Mouse (Mus musculus) lung, embryonic 16.5 days (tissue): ENCODE results near the gene Vps37c. TPM values are rescaled to one million over a fixed set of nuclear protein-coding genes. Genes with fewer than 3 reads are reported as not detected.

Experiments used
- ATAC-seq: fragments of 200-750 bp; cut with Nextera tagmentation; 2 replicates; pipeline ENCODE4 v1.8.0; 2017; ENCODE audit warnings: low read depth, mild to moderate bottlenecking, moderate library complexity
- H3K27ac ChIP-seq: fragments of 300-500 bp; sonication (generic); 2 replicates; pipeline ENCODE4 v1.5.1; 2014; ENCODE audit warnings: mild to moderate bottlenecking, control low read depth, low read length
- H3K27me3 ChIP-seq: fragments of 300-500 bp; sonication (generic); 2 replicates; pipeline ENCODE4 v1.6.1; 2014; ENCODE audit warnings: low read depth, low read length, mixed read lengths; ENCODE audit not compliant: control insufficient read depth, insufficient read depth
- H3K36me3 ChIP-seq: fragments of 300-500 bp; sonication (generic); 2 replicates; pipeline ENCODE4 v1.6.1; 2014; ENCODE audit warnings: low read length; ENCODE audit not compliant: control insufficient read depth, insufficient read depth
- H3K4me1 ChIP-seq: fragments of 300-500 bp; sonication (generic); replicated peaks from 2 replicates; pipeline ENCODE4 v1.6.1; 2014; ENCODE audit warnings: low read length, mixed read lengths; ENCODE audit not compliant: control insufficient read depth, insufficient read depth
- H3K4me2 ChIP-seq: fragments of 300-500 bp; sonication (generic); 2 replicates; pipeline ENCODE4 v1.6.1; 2014; ENCODE audit warnings: low read depth, low read length, control low read depth
- H3K4me3 ChIP-seq: fragments of 300-500 bp; sonication (generic); 2 replicates; pipeline ENCODE4 v1.5.1; 2014; ENCODE audit warnings: mild to moderate bottlenecking, low read length, control low read depth
- H3K9ac ChIP-seq: fragments of 300-500 bp; sonication (generic); 2 replicates; pipeline ENCODE4 v1.6.1; 2014; ENCODE audit warnings: low read length, control low read depth
- H3K9me3 ChIP-seq: fragments of 300-500 bp; sonication (generic); 2 replicates; pipeline ENCODE4 v1.6.1; 2016; ENCODE audit warnings: low read length; ENCODE audit not compliant: control insufficient read depth
- WGBS: fragments of 180-500 bp; shearing (Covaris S2); extraction: QIAGEN DNeasy Blood & Tissue Kit; methylation state at CpG from one replicate; pipeline ENCODE4 v1.1.7; 2014; 5-methylcytosine and 5-hydroxymethylcytosine counted together
- polyA plus RNA-seq: library from polyadenylated mRNA; unstranded; fragments of >200 nt; fragmentation: Nextera tagmentation; extraction: Ambion mirVana; gene quantifications from 2 replicates; pipeline ENCODE4 v1.2.1, GENCODE M21; 2015

Vps37c gene
- polyA plus RNA-seq, 1 experiment from 2014 or later: 36.2 TPM

DNA sequence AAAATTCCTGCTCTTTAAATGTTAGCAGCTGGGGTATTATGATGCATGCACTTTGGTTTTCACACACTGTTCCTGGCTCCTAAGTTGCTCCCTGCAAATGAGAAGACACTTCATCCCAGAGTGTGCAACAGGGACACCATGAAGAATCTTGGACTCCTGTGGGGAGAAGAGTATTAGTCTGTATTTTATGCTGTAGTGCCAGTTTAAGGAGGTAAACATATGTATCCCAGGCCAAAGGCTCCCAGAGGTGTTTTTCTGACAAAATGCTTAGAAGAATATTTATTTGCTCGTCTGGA, 9.8 kb upstream of the Vps37c start:
- Histone ChIP-seq H3K27me3 (no peaks in the 10 kb centered on the region), H3K9me3 (no peaks in the 10 kb centered on the region), H3K4me2 (no peak overlapping the region), H3K27ac (no peak overlapping the region), H3K4me3 (no peak overlapping the region), H3K9ac (no peak overlapping the region), H3K4me1 (peaks cover 4% of the 10 kb centered on the region; the same call in 1 of the 2 replicates), H3K36me3 (no peaks in the 10 kb centered on the region)
- peak; percentile 38; the same call in 1 of the 2 replicates for ATAC-seq
- WGBS: 53% methylated on average over 1 of the region's 1 CpGs

GRCm38 (mm10) chr19:10681571-10681970, 7.0 kb upstream of the Vps37c start:
- H3K27me3 ChIP-seq: no peaks in the 10 kb centered on the region
- peaks cover 4% of the 10 kb centered on the region; the same call in 1 of the 2 replicates for H3K4me1 ChIP-seq
- H3K9me3 ChIP-seq: no peaks in the 10 kb centered on the region
- H3K36me3 ChIP-seq: no peaks in the 10 kb centered on the region
- no peak overlapping the region for H3K27ac ChIP-seq
- H3K9ac ChIP-seq: no peak overlapping the region
- WGBS: 47% methylated on average over 4 of the region's 4 CpGs
- no peak overlapping the region for H3K4me3 ChIP-seq
- ATAC-seq: no peak
- no peak overlapping the region for H3K4me2 ChIP-seq

DNA sequence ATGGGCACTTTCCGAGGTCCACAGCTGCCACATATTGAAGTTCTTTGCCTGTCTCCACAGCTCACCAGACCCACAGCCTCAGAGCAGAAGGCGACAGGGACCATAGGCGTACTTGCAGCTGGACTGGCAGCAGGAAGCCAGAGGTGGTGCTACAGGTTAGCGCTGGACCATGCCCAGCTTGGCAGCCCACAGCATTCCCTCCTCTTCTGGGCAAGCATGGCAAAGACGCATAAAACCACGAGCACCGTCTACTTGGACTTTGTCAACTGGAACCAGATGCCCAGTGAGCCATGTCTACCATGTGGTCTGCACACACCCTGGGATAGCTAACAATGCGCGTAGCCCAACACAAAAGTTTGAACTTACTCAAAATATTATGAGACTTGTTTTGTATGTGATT, 3.5 kb upstream of the Vps37c start:
- WGBS: 88% methylated on average over 9 of the region's 9 CpGs

DNA sequence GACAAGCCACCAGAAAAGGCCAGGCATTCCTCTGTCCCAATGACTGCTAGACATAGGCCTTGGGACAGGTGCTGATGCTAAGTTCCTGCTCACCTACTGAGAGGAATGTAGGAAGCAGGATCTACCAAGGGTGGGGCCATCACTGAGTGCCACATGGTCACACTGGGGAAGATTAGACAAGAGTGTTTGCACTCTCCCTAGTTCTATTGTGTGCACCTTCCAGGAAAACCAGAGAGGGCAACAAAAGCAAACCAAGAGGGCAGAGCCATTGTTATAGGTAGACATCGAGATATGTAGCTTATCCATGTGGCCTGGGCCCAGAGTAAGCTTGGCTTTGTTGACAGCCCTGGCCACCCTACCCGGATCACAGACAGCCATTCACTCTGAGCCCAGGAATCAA, 2.8 kb upstream of the Vps37c start:
- Histone ChIP-seq H3K36me3 (no peaks in the 10 kb centered on the region), H3K9ac (no peak overlapping the region), H3K27ac (no peak overlapping the region), H3K4me1 (peaks cover 17% of the 10 kb centered on the region), H3K4me3 (no peak overlapping the region), H3K4me2 (no peak overlapping the region), H3K27me3 (no peaks in the 10 kb centered on the region), H3K9me3 (no peaks in the 10 kb centered on the region)
- 59% methylated on average over 2 of the region's 2 CpGs for WGBS
- ATAC-seq: no peak

More for the DNA sequence above, 3.5 kb upstream of the Vps37c start:
- Histone ChIP-seq H3K27ac (no peak overlapping the region), H3K9me3 (no peaks in the 10 kb centered on the region), H3K36me3 (no peaks in the 10 kb centered on the region), H3K4me1 (peaks cover 12% of the 10 kb centered on the region), H3K4me3 (no peak overlapping the region), H3K27me3 (no peaks in the 10 kb centered on the region), H3K4me2 (no peak overlapping the region), H3K9ac (no peak overlapping the region)
- ATAC-seq: no peak

- Histone ChIP-seq H3K4me3 (peak overlapping the region; percentile 81), H3K27ac (peak overlapping the region; percentile 97), H3K9ac (peak overlapping the region; percentile 88), H3K9me3 (no peaks in the 10 kb centered on the region), H3K4me1 (peaks cover 21% of the 10 kb centered on the region), H3K36me3 (no peaks in the 10 kb centered on the region), H3K27me3 (no peaks in the 10 kb centered on the region), H3K4me2 (peak overlapping the region; percentile 63)
- ATAC-seq: no peak
- 27% methylated on average over 5 of the region's 5 CpGs for WGBS
Observed at GRCm38 (mm10) chr19:10689470-10690166, 1.1 kb downstream of the Vps37c start.

- WGBS: 37% methylated on average over 3 of the region's 3 CpGs
- peak overlapping the region; percentile 63 for H3K4me2 ChIP-seq
- H3K36me3 ChIP-seq: no peaks in the 10 kb centered on the region
- peaks cover 23% of the 10 kb centered on the region for H3K4me1 ChIP-seq
- H3K4me3 ChIP-seq: peak overlapping the region; percentile 81
- no peak for ATAC-seq
- H3K9ac ChIP-seq: peak overlapping the region; percentile 88; the same call in 1 of the 2 replicates
- no peaks in the 10 kb centered on the region for H3K9me3 ChIP-seq
- peak overlapping the region; percentile 97; the same call in 1 of the 2 replicates for H3K27ac ChIP-seq
- H3K27me3 ChIP-seq: no peaks in the 10 kb centered on the region
Observed at GRCm38 (mm10) chr19:10690336-10690735, 1.8 kb downstream of the Vps37c start.

DNA sequence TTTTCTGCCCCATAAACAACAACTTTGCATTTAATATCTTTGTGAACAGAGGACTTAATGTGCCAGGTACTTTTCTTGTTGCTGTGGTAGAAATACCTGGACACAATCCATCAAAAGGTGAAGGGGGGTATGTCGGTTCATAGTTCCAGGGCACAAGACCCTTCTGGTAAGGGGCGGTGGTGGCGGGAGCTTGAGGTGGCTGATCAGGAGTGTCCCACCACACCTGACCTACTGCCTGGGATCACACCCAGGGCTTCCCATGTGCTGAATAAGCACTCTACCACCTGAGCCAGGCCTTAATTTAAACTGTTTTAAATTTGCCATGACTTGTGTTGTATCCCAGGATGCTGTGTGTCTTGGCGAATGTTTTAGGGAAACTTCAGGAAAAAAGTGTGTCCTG, 2.6 kb downstream of the Vps37c start:
- Histone ChIP-seq H3K36me3 (no peaks in the 10 kb centered on the region), H3K4me1 (peaks cover 29% of the 10 kb centered on the region), H3K27ac (no peak overlapping the region)

GRCm38 (mm10) chr19:10691660-10692059, 3.1 kb downstream of the Vps37c start:
- no peaks in the 10 kb centered on the region for H3K27me3 ChIP-seq
- H3K4me1 ChIP-seq: peaks cover 31% of the 10 kb centered on the region
- no peak overlapping the region for H3K9ac ChIP-seq
- H3K36me3 ChIP-seq: no peaks in the 10 kb centered on the region
- no peak for ATAC-seq
- no peak overlapping the region for H3K27ac ChIP-seq
- no peak overlapping the region for H3K4me2 ChIP-seq
- no peak overlapping the region for H3K4me3 ChIP-seq
- WGBS: 68% methylated on average over 3 of the region's 3 CpGs
- no peaks in the 10 kb centered on the region for H3K9me3 ChIP-seq

More for the DNA sequence above, 2.6 kb downstream of the Vps37c start:
- no peak overlapping the region for H3K4me3 ChIP-seq
- ATAC-seq: no peak
- H3K9ac ChIP-seq: no peak overlapping the region
- no peaks in the 10 kb centered on the region for H3K27me3 ChIP-seq
- H3K4me2 ChIP-seq: no peak overlapping the region
- no peaks in the 10 kb centered on the region for H3K9me3 ChIP-seq
- WGBS: 90% methylated on average over 4 of the region's 4 CpGs

GRCm38 (mm10) chr19:10692361-10692760, 3.8 kb downstream of the Vps37c start:
- no peak overlapping the region for H3K27ac ChIP-seq
- no peak for ATAC-seq
- H3K4me1 ChIP-seq: peaks cover 35% of the 10 kb centered on the region
- 89% methylated on average over 4 of the region's 4 CpGs for WGBS
- H3K9me3 ChIP-seq: no peaks in the 10 kb centered on the region
- no peaks in the 10 kb centered on the region for H3K27me3 ChIP-seq
- H3K36me3 ChIP-seq: no peaks in the 10 kb centered on the region
- H3K4me2 ChIP-seq: no peak overlapping the region
- no peak overlapping the region for H3K9ac ChIP-seq
- H3K4me3 ChIP-seq: no peak overlapping the region
